Mouse (Mus musculus) kidney, postnatal 0 days (tissue): ENCODE data around the gene Ooep. TPM values are rescaled to one million over a fixed set of nuclear protein-coding genes. Genes with fewer than 3 reads are reported as not detected.

Source experiments
- ATAC-seq: fragments of 200-750 bp; cut with Nextera tagmentation; replicated peaks from 2 replicates; pipeline ENCODE4 v1.8.0; 2017; ENCODE audit warnings: low read depth, moderate number of reproducible peaks, moderate TSS enrichment, moderate library complexity; ENCODE audit not compliant: low FRiP score
- DNase-seq: peaks from one replicate; pipeline ENCODE4 v3.0.0-alpha.2; 2016; ENCODE audit warnings: low spot score
- H3K27ac ChIP-seq: fragments of 300-500 bp; sonication (generic); 2 replicates; pipeline ENCODE4 v1.5.1; 2014; ENCODE audit warnings: mild to moderate bottlenecking
- H3K27me3 ChIP-seq: fragments of 300-500 bp; sonication (generic); 2 replicates; pipeline ENCODE4 v1.6.1; 2014; ENCODE audit warnings: low read length, mixed read lengths; ENCODE audit not compliant: insufficient read depth
- H3K36me3 ChIP-seq: fragments of 300-500 bp; sonication (generic); 2 replicates; pipeline ENCODE4 v1.6.1; 2014; ENCODE audit warnings: low read length, mixed read lengths; ENCODE audit not compliant: insufficient read depth
- H3K4me1 ChIP-seq: fragments of 300-500 bp; sonication (generic); replicated peaks from 2 replicates; pipeline ENCODE4 v1.6.1; 2014; ENCODE audit warnings: antibody characterized with exemption, low read length, mixed read lengths; ENCODE audit not compliant: insufficient read depth
- H3K4me2 ChIP-seq: fragments of 300-500 bp; sonication (generic); 2 replicates; pipeline ENCODE4 v1.6.1; 2014; ENCODE audit warnings: mild to moderate bottlenecking, low read length, moderate library complexity, mixed read lengths
- H3K4me3 ChIP-seq: fragments of 300-500 bp; sonication (generic); replicated peaks from 2 replicates; pipeline ENCODE4 v1.5.1; 2014; ENCODE audit warnings: low read depth, low read length
- H3K9ac ChIP-seq: fragments of 300-500 bp; sonication (generic); 2 replicates; pipeline ENCODE4 v1.6.1; 2014; ENCODE audit warnings: low read depth, low read length
- H3K9me3 ChIP-seq: fragments of 300-500 bp; sonication (generic); replicated peaks from 2 replicates; pipeline ENCODE4 v1.6.1; 2016; ENCODE audit warnings: low read length, inconsistent platforms, mixed read lengths
- CTCF ChIP-seq: IDR thresholded peaks from 2 replicates; pipeline ENCODE4 v1.5.1; 2016; ENCODE audit warnings: antibody characterized with exemption, low read depth, mild to moderate bottlenecking, moderate library complexity
- WGBS: fragments of 180-500 bp; shearing (Covaris S2); extraction: QIAGEN DNeasy Blood & Tissue Kit; methylation state at CpG from one replicate; pipeline ENCODE4 v1.1.7; 2014; 5-methylcytosine and 5-hydroxymethylcytosine counted together
- polyA plus RNA-seq: library from polyadenylated mRNA; unstranded; fragments of >200 nt; fragmentation: Nextera tagmentation; extraction: Ambion mirVana; gene quantifications from 2 replicates; pipeline ENCODE4 v1.2.1, GENCODE M21; 2015

The Ooep gene
- polyA plus RNA-seq, 1 experiment from 2014 or later = 3.0 TPM

- ATAC-seq (peak; percentile 91), DNase-seq (peak; percentile 70)
- Histone ChIP-seq H3K9ac (peak within 1 kb of the TSS; percentile 46; the same call in 1 of the 2 replicates), H3K4me1 (peaks cover 6% of the 10 kb centered on the region), H3K36me3 (no peaks in the 10 kb centered on the region), H3K27me3 (peaks cover 16% of the 10 kb centered on the region), H3K4me3 (peak within 1 kb of the TSS; percentile 37), H3K4me2 (peak within 1 kb of the TSS; percentile 54), H3K9me3 (no peaks in the 10 kb centered on the region), H3K27ac (no peak within 1 kb of the TSS)
- 2% methylated on average over 83 of the region's 93 CpGs for WGBS
- TF ChIP-seq CTCF = no peak
Observed at GRCm38 (mm10) chr9:78395630-78396351, 17.3 kb upstream of the Ooep start, which contains the start of gene Ddx43. TSS of gene Ddx43 (plus strand) at chr9:78395777.

GRCm38 (mm10) chr9:78395244-78395629 lies 16.7 kb upstream of the Ooep start:
- no peak for TF ChIP-seq CTCF
- H3K27me3 ChIP-seq = peaks cover 16% of the 10 kb centered on the region
- DNase-seq = no peak
- H3K36me3 ChIP-seq = no peaks in the 10 kb centered on the region
- peak overlapping the region; percentile 54 for H3K4me2 ChIP-seq
- H3K9ac ChIP-seq = no peak overlapping the region
- ATAC-seq = no peak
- peaks cover 6% of the 10 kb centered on the region for H3K4me1 ChIP-seq
- H3K4me3 ChIP-seq = no peak overlapping the region; the same call in 1 of the 2 replicates
- WGBS = 31% methylated on average over 11 of the region's 11 CpGs
- H3K27ac ChIP-seq = no peak overlapping the region
- no peaks in the 10 kb centered on the region for H3K9me3 ChIP-seq

- no peak for TF ChIP-seq CTCF
- Histone ChIP-seq H3K4me3 (no peak overlapping the region), H3K36me3 (no peaks in the 10 kb centered on the region), H3K9ac (no peak overlapping the region), H3K9me3 (no peaks in the 10 kb centered on the region), H3K27me3 (peaks cover 16% of the 10 kb centered on the region), H3K4me2 (no peak overlapping the region), H3K27ac (no peak overlapping the region), H3K4me1 (peaks cover 6% of the 10 kb centered on the region)
- 50% methylated on average over 7 of the region's 7 CpGs for WGBS
- ATAC-seq = no peak
- no peak for DNase-seq
Observed at GRCm38 (mm10) chr9:78394602-78395001, 16.1 kb upstream of the Ooep start.

- Histone ChIP-seq H3K36me3 (no peaks in the 10 kb centered on the region), H3K4me1 (peaks cover 6% of the 10 kb centered on the region), H3K27me3 (peaks cover 16% of the 10 kb centered on the region), H3K4me3 (no peak overlapping the region), H3K4me2 (no peak overlapping the region), H3K9me3 (no peaks in the 10 kb centered on the region), H3K9ac (no peak overlapping the region), H3K27ac (no peak overlapping the region)
- ATAC-seq = no peak
- 85% methylated on average over 10 of the region's 10 CpGs for WGBS
- TF ChIP-seq CTCF = no peak
- no peak for DNase-seq
Observed at GRCm38 (mm10) chr9:78393741-78394140, 15.2 kb upstream of the Ooep start.

GRCm38 (mm10) chr9:78389981-78390380 lies 11.5 kb upstream of the Ooep start:
- no peak for TF ChIP-seq CTCF
- H3K9ac ChIP-seq = no peak overlapping the region
- H3K36me3 ChIP-seq = no peaks in the 10 kb centered on the region
- no peak overlapping the region for H3K27ac ChIP-seq
- H3K9me3 ChIP-seq = no peaks in the 10 kb centered on the region
- no peak overlapping the region for H3K4me2 ChIP-seq
- peaks cover 1% of the 10 kb centered on the region; the same call in 1 of the 2 replicates for H3K27me3 ChIP-seq
- no peak overlapping the region for H3K4me3 ChIP-seq
- 40% methylated on average over 5 of the region's 5 CpGs for WGBS
- H3K4me1 ChIP-seq = no peaks in the 10 kb centered on the region
- DNase-seq (no peak), ATAC-seq (no peak)

- Histone ChIP-seq H3K4me2 (no peak overlapping the region), H3K9ac (no peak overlapping the region), H3K4me3 (no peak overlapping the region), H3K36me3 (no peaks in the 10 kb centered on the region), H3K4me1 (no peaks in the 10 kb centered on the region), H3K9me3 (no peaks in the 10 kb centered on the region), H3K27me3 (no peaks in the 10 kb centered on the region), H3K27ac (no peak overlapping the region)
- WGBS = 84% methylated on average over 7 of the region's 7 CpGs
- TF ChIP-seq CTCF = no peak
- DNase-seq (no peak), ATAC-seq (no peak)
Observed at GRCm38 (mm10) chr9:78386947-78387346, 8.4 kb upstream of the Ooep start.
